Mouse (Mus musculus) megakaryocyte progenitor cell, adult 5-6 weeks (primary cell): ENCODE measurements at regions not wholly inside any gene's neighbourhood (a gene's known extent, or its start where the extent isn't known, plus 50 kb on each side); places are given as distances from the start of the nearest gene placed in this dataset.

ENCODE experiments used
- ATAC-seq: replicated peaks from 2 replicates; pipeline ENCODE4 v1.8.0; 2016; ENCODE audit warnings: mild to moderate bottlenecking, moderate TSS enrichment, inconsistent platforms; ENCODE audit not compliant: poor library complexity

GRCm38 (mm10) chr3:81482742-81483141 lies 446.5 kb downstream of the Pdgfc start:
- ATAC-seq, result no peak

- ATAC-seq, result no peak
These were observed 447.1 kb downstream of the Pdgfc start for GRCm38 (mm10) chr3:81483363-81483762.

GRCm38 (mm10) chr3:81505316-81505715 lies 427.1 kb upstream of the Ctso start:
- no peak for ATAC-seq

- no peak for ATAC-seq
These were observed 423.8 kb upstream of the Ctso start for GRCm38 (mm10) chr3:81508611-81509010.

- no peak for ATAC-seq
These were observed 410.6 kb upstream of the Ctso start for GRCm38 (mm10) chr3:81521804-81522203.

GRCm38 (mm10) chr3:81530872-81531271 lies 401.5 kb upstream of the Ctso start:
- no peak for ATAC-seq

GRCm38 (mm10) chr3:81535448-81536205 lies 396.8 kb upstream of the Ctso start:
- ATAC-seq, result no peak

- no peak for ATAC-seq
These were observed 377.6 kb upstream of the Ctso start for GRCm38 (mm10) chr3:81554773-81555172.

- ATAC-seq, result peak; percentile 88
These were observed 369.7 kb upstream of the Ctso start for GRCm38 (mm10) chr3:81562610-81563258.

GRCm38 (mm10) chr3:81563858-81564756 lies 368.3 kb upstream of the Ctso start:
- peak; percentile 66 for ATAC-seq

GRCm38 (mm10) chr3:81564757-81565063 lies 367.7 kb upstream of the Ctso start:
- ATAC-seq, result no peak

GRCm38 (mm10) chr3:81583387-81584027 lies 348.9 kb upstream of the Ctso start:
- no peak for ATAC-seq

- peak; percentile 58 for ATAC-seq
These were observed 343.3 kb upstream of the Ctso start for GRCm38 (mm10) chr3:81589109-81589508.

- no peak for ATAC-seq
These were observed 303.2 kb upstream of the Ctso start for GRCm38 (mm10) chr3:81629157-81629556.

GRCm38 (mm10) chr3:81658490-81658889 lies 273.9 kb upstream of the Ctso start:
- ATAC-seq, result no peak

- no peak for ATAC-seq
These were observed 270.8 kb upstream of the Ctso start for GRCm38 (mm10) chr3:81661620-81662019.

- ATAC-seq, result no peak
These were observed 266.1 kb upstream of the Ctso start for GRCm38 (mm10) chr3:81666262-81666661.

- ATAC-seq, result no peak
These were observed 255.8 kb upstream of the Ctso start for GRCm38 (mm10) chr3:81676570-81676969.

- no peak for ATAC-seq
These were observed 230.3 kb upstream of the Ctso start for GRCm38 (mm10) chr3:81701974-81702697.

GRCm38 (mm10) chr3:81718911-81719310 lies 213.5 kb upstream of the Ctso start:
- no peak for ATAC-seq

- no peak for ATAC-seq
These were observed 196.9 kb upstream of the Ctso start for GRCm38 (mm10) chr3:81735463-81735862.
